In the genomic region with DNA sequence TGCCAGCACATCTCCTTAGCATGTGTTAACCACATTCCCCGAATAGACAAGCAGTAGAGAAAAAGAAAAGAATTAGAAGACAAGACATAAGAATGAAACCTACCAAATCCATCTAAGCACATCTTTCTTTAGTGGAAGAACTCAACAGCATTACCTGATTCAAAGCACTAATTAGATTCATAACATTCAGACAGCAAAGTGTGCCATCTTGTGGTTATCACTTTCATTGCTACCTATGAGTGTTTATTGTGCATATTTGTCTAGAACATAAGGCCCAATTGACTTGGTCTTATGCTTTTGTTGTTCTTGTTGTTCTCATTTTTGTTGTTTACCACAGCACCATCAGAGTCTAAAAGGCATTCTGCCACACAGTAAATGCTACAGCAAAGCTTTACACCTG, we compare ENCODE assay signal across 12 mouse cellular contexts. TPM values are rescaled to one million over a fixed set of nuclear protein-coding genes. Genes with fewer than 3 reads are reported as not detected.
A peak's percentile ranks its signal among the peaks of the same experiment; 100 is the strongest.
DNase-seq lines count a peak whose midpoint lies in the region; ATAC-seq and TF ChIP-seq lines count a peak whose summit lies in the region.
"Had no signal": no experiment of that assay in that cellular context is flagged by ENCODE, and none has a peak within 500 bp of the region (broad histone marks: within the 10 kb centered on the region; RNA-seq: fewer than 3 reads in every experiment).

No protein-coding gene starts in this region.

- no peaks in the 10 kb centered on the region for H3K9me3 ChIP-seq in hindbrain, embryonic 14.5 days (ENCODE audit: control insufficient read depth, low read length)
- H3K9me3 ChIP-seq in hindbrain, embryonic 13.5 days: no peaks in the 10 kb centered on the region
- H3K9me3 ChIP-seq in midbrain, postnatal 0 days (ENCODE audit: low read length): no peaks in the 10 kb centered on the region
- H3K9me3 ChIP-seq in midbrain, embryonic 11.5 days (ENCODE audit: control insufficient read depth, low read length): no peaks in the 10 kb centered on the region
- no peaks in the 10 kb centered on the region for H3K9me3 ChIP-seq in forebrain, embryonic 15.5 days
- H3K9me3 ChIP-seq: limb, embryonic 12.5 days; midbrain, embryonic 12.5 days had no signal

- H3K27me3 ChIP-seq in hindbrain, embryonic 14.5 days (ENCODE audit: control insufficient read depth, insufficient read depth, low read length): no peaks in the 10 kb centered on the region
- no peaks in the 10 kb centered on the region for H3K27me3 ChIP-seq in hindbrain, embryonic 13.5 days
- no peaks in the 10 kb centered on the region for H3K27me3 ChIP-seq in midbrain, postnatal 0 days (ENCODE audit: insufficient read depth, low read length)
- no peaks in the 10 kb centered on the region for H3K27me3 ChIP-seq in midbrain, embryonic 11.5 days (ENCODE audit: control insufficient read depth, insufficient read depth, low read length)
- no peaks in the 10 kb centered on the region for H3K27me3 ChIP-seq in forebrain, embryonic 15.5 days
- H3K27me3 ChIP-seq: limb, embryonic 12.5 days; midbrain, embryonic 12.5 days had no signal

- no peaks in the 10 kb centered on the region for H3K4me1 ChIP-seq in hindbrain, embryonic 14.5 days (replicated peaks; ENCODE audit: control insufficient read depth, insufficient read depth, low read length)
- no peaks in the 10 kb centered on the region for H3K4me1 ChIP-seq in hindbrain, embryonic 13.5 days (replicated peaks)
- no peaks in the 10 kb centered on the region for H3K4me1 ChIP-seq in midbrain, postnatal 0 days (ENCODE audit: insufficient read depth, low read length)
- H3K4me1 ChIP-seq in midbrain, embryonic 11.5 days (ENCODE audit: control insufficient read depth, insufficient read depth, low read length): no peaks in the 10 kb centered on the region
- no peaks in the 10 kb centered on the region for H3K4me1 ChIP-seq in forebrain, embryonic 15.5 days
- H3K4me1 ChIP-seq: limb, embryonic 12.5 days; midbrain, embryonic 12.5 days had no signal

- DNase-seq in hindbrain, embryonic 14.5 days (ENCODE audit: low spot score): peak; percentile 38
- peak; percentile 66 for DNase-seq in midbrain, postnatal 0 days (ENCODE audit: low spot score)
- DNase-seq in midbrain, embryonic 11.5 days (ENCODE audit: low spot score, missing footprints): no peak
- DNase-seq in fibroblast of lung, adult 2 months (ENCODE audit: low read depth): peak; percentile 13
- DNase-seq in adrenal gland, postnatal 4 days (ENCODE audit: low spot score in 2 of 2): no peak
- DNase-seq in urinary bladder, postnatal 10 days (ENCODE audit: low spot score): no peak
- DNase-seq: kidney, adult 11 months had no signal

- H3K27ac ChIP-seq in hindbrain, embryonic 14.5 days: no peak overlapping the region
- no peak overlapping the region for H3K27ac ChIP-seq in hindbrain, embryonic 13.5 days
- no peak overlapping the region for H3K27ac ChIP-seq in midbrain, postnatal 0 days (ENCODE audit: low read depth, low read length)
- no peak overlapping the region for H3K27ac ChIP-seq in midbrain, embryonic 11.5 days (ENCODE audit: low read depth, low read length)
- no peak overlapping the region for H3K27ac ChIP-seq in forebrain, embryonic 15.5 days (replicated peaks)
- H3K27ac ChIP-seq: limb, embryonic 12.5 days; midbrain, embryonic 12.5 days had no signal

- H3K4me3 ChIP-seq in hindbrain, embryonic 14.5 days (replicated peaks; ENCODE audit: low read length): no peak overlapping the region
- no peak overlapping the region for H3K4me3 ChIP-seq in hindbrain, embryonic 13.5 days
- no peak overlapping the region for H3K4me3 ChIP-seq in midbrain, postnatal 0 days (ENCODE audit: low read depth, low read length)
- no peak overlapping the region for H3K4me3 ChIP-seq in midbrain, embryonic 11.5 days (ENCODE audit: low read depth, low read length)
- H3K4me3 ChIP-seq in forebrain, embryonic 15.5 days: no peak overlapping the region
- H3K4me3 ChIP-seq: limb, embryonic 12.5 days; midbrain, embryonic 12.5 days had no signal

- H3K36me3 ChIP-seq in hindbrain, embryonic 14.5 days (replicated peaks; ENCODE audit: control insufficient read depth, insufficient read depth): no peaks in the 10 kb centered on the region
- H3K36me3 ChIP-seq in hindbrain, embryonic 13.5 days: no peaks in the 10 kb centered on the region
- H3K36me3 ChIP-seq in midbrain, postnatal 0 days (ENCODE audit: insufficient read depth, low read length): no peaks in the 10 kb centered on the region
- H3K36me3 ChIP-seq in midbrain, embryonic 11.5 days (ENCODE audit: control insufficient read depth, insufficient read depth, low read length): no peaks in the 10 kb centered on the region
- no peaks in the 10 kb centered on the region for H3K36me3 ChIP-seq in forebrain, embryonic 15.5 days
- H3K36me3 ChIP-seq: limb, embryonic 12.5 days; midbrain, embryonic 12.5 days had no signal

- H3K4me2 ChIP-seq in hindbrain, embryonic 14.5 days (replicated peaks): no peak overlapping the region
- no peak overlapping the region for H3K4me2 ChIP-seq in hindbrain, embryonic 13.5 days
- no peak overlapping the region for H3K4me2 ChIP-seq in midbrain, postnatal 0 days (ENCODE audit: low read depth, low read length, poor library complexity, severe bottlenecking)
- H3K4me2 ChIP-seq in midbrain, embryonic 11.5 days: no peak overlapping the region
- no peak overlapping the region for H3K4me2 ChIP-seq in forebrain, embryonic 15.5 days (replicated peaks)
- H3K4me2 ChIP-seq: heart, embryonic 11.5 days; limb, embryonic 12.5 days; midbrain, embryonic 12.5 days had no signal

- H3K9ac ChIP-seq in hindbrain, embryonic 14.5 days: no peak overlapping the region
- no peak overlapping the region for H3K9ac ChIP-seq in hindbrain, embryonic 13.5 days
- no peak overlapping the region for H3K9ac ChIP-seq in midbrain, postnatal 0 days (replicated peaks; ENCODE audit: low read length, poor library complexity, severe bottlenecking)
- H3K9ac ChIP-seq in midbrain, embryonic 11.5 days (ENCODE audit: low read length): no peak overlapping the region
- no peak overlapping the region for H3K9ac ChIP-seq in forebrain, embryonic 15.5 days (replicated peaks)
- H3K9ac ChIP-seq: limb, embryonic 12.5 days; midbrain, embryonic 12.5 days had no signal

- no peak for ATAC-seq in hindbrain, embryonic 14.5 days (ENCODE audit: low FRiP score)
- ATAC-seq in hindbrain, embryonic 13.5 days (ENCODE audit: low FRiP score): no peak
- ATAC-seq in midbrain, postnatal 0 days (ENCODE audit: low FRiP score): no peak
- ATAC-seq in midbrain, embryonic 11.5 days (ENCODE audit: low FRiP score): no peak
- no peak for ATAC-seq in forebrain, embryonic 15.5 days (replicated peaks)

- whole genome bisulfite sequencing in hindbrain, embryonic 14.5 days: 89% methylated on average over 1 of the region's 1 CpGs
- 88% methylated on average over 1 of the region's 1 CpGs for WGBS in hindbrain, embryonic 13.5 days
- WGBS in midbrain, postnatal 0 days: 91% methylated on average over 1 of the region's 1 CpGs
- 78% methylated on average over 1 of the region's 1 CpGs for WGBS in midbrain, embryonic 11.5 days
- WGBS in forebrain, embryonic 15.5 days: 81% methylated on average over 1 of the region's 1 CpGs

- TF ChIP-seq CTCF in midbrain, postnatal 0 days (IDR thresholded peaks at IDR 0.05): peak; percentile 73

RNA-seq across cellular contexts. Expression of a gene that starts 26.2 kb away (rescaled TPM):
- 4.7 and 5.5 TPM in 2 replicates for polyA plus RNA-seq in hindbrain, embryonic 14.5 days (2014; fragmentation: Nextera tagmentation; extraction: Ambion mirVana)
- polyA plus RNA-seq in hindbrain, embryonic 13.5 days (2015; fragmentation: Nextera tagmentation; extraction: Ambion mirVana): 5.1 and 5.3 TPM in 2 replicates
- total RNA-seq in midbrain, postnatal 0 days (2014; rRNA removed): 3.1 and 4.7 TPM in 2 replicates
- polyA plus RNA-seq in midbrain, postnatal 0 days (2015; fragmentation: Nextera tagmentation; extraction: Ambion mirVana): 5.1 and 5.6 TPM in 2 replicates
- 8.6 and 9.9 TPM in 2 replicates for polyA plus RNA-seq in midbrain, embryonic 11.5 days (2014; fragmentation: Nextera tagmentation; extraction: Ambion mirVana)
- total RNA-seq in adrenal gland, postnatal 4 days (2021): 10 to 100 TPM; 12.8 to 38.7 TPM
- 5.2 and 5.3 TPM in 2 replicates for polyA plus RNA-seq in forebrain, embryonic 15.5 days (2015; fragmentation: Nextera tagmentation; extraction: Ambion mirVana)

RNA-seq across cellular contexts. Expression of a gene that starts 54.2 kb away (rescaled TPM):
- polyA plus RNA-seq in hindbrain, embryonic 14.5 days (2014; fragmentation: Nextera tagmentation; extraction: Ambion mirVana): 0.32 and 0.89 TPM in 2 replicates
- 0.35 and 0.60 TPM in 2 replicates for polyA plus RNA-seq in hindbrain, embryonic 13.5 days (2015; fragmentation: Nextera tagmentation; extraction: Ambion mirVana)
- 0.71 and 3.4 TPM in 2 replicates for total RNA-seq in midbrain, postnatal 0 days (2014; rRNA removed)
- polyA plus RNA-seq in midbrain, postnatal 0 days (2015; fragmentation: Nextera tagmentation; extraction: Ambion mirVana): 1.1 and 1.3 TPM in 2 replicates
- polyA plus RNA-seq in midbrain, embryonic 11.5 days (2014; fragmentation: Nextera tagmentation; extraction: Ambion mirVana): not detected in 2 replicates
- 10 to 100 TPM; 11.5 to 12.4 TPM for total RNA-seq in adrenal gland, postnatal 4 days (2021)
- 0.28 and 0.40 TPM in 2 replicates for polyA plus RNA-seq in forebrain, embryonic 15.5 days (2015; fragmentation: Nextera tagmentation; extraction: Ambion mirVana)

Comparison
In these comparisons a context has a peak if more than half of its experiments do, and no peak if none do; other contexts are left out.
1. DNase-seq: peak in hindbrain, embryonic 14.5 days (single experiment), midbrain, postnatal 0 days (single experiment) and fibroblast of lung, adult 2 months (single experiment); none in midbrain, embryonic 11.5 days (single experiment), adrenal gland, postnatal 4 days (0 of 2) and urinary bladder, postnatal 10 days (single experiment).